In the genomic region with DNA sequence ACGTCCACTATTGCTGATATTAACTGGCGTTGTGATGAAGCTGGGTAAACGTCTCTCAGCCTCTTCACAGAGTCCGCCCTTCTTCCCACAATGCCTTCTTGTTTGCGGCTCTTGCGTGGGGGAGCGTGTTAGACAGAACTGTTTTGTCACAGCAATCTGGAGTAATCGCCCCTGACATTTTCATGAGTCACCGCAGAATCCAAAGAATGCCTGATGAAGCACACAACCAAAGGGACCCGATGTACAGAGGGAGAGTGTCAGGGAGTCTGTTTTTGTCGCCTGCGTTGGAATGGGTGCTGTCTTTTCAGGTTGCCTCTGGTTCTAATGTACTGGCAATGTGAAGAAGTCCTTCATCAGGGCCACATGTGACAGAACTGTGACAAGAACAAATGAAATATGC, we compare ENCODE assay signal across 12 mouse cellular contexts.
A peak's percentile ranks its signal among the peaks of the same experiment; 100 is the strongest.
DNase-seq lines count a peak whose midpoint lies in the region; ATAC-seq and TF ChIP-seq lines count a peak whose summit lies in the region.
"Had no signal": no experiment of that assay in that cellular context is flagged by ENCODE, and none has a peak within 500 bp of the region (broad histone marks: within the 10 kb centered on the region; RNA-seq: fewer than 3 reads in every experiment).

No protein-coding gene starts in this region.

- no peaks in the 10 kb centered on the region for H3K36me3 ChIP-seq in heart, embryonic 13.5 days
- H3K36me3 ChIP-seq in midbrain, embryonic 13.5 days, result 0 out of 2 replicates have a peak, but pooled peaks cover 4% of the 10 kb centered on the region
- 0 out of 2 replicates have a peak, but pooled peaks cover 5% of the 10 kb centered on the region for H3K36me3 ChIP-seq in midbrain, embryonic 14.5 days (ENCODE audit: control insufficient read depth, insufficient read depth, low read length)
- H3K36me3 ChIP-seq in forebrain, embryonic 15.5 days, result no peaks in the 10 kb centered on the region
- H3K36me3 ChIP-seq: embryonic facial prominence, embryonic 15.5 days had no signal

- no peaks in the 10 kb centered on the region for H3K27me3 ChIP-seq in heart, embryonic 13.5 days (replicated peaks)
- no peaks in the 10 kb centered on the region for H3K27me3 ChIP-seq in midbrain, embryonic 13.5 days
- H3K27me3 ChIP-seq in midbrain, embryonic 14.5 days (ENCODE audit: control insufficient read depth, insufficient read depth, low read length), result no peaks in the 10 kb centered on the region
- no peaks in the 10 kb centered on the region for H3K27me3 ChIP-seq in forebrain, embryonic 15.5 days
- H3K27me3 ChIP-seq: CH12.LX; embryonic facial prominence, embryonic 15.5 days had no signal

- peak overlapping the region; percentile 44 for H3K4me2 ChIP-seq in heart, embryonic 13.5 days
- H3K4me2 ChIP-seq in midbrain, embryonic 13.5 days (replicated peaks), result no peak overlapping the region
- no peak overlapping the region for H3K4me2 ChIP-seq in midbrain, embryonic 14.5 days (ENCODE audit: low read length)
- no peak overlapping the region for H3K4me2 ChIP-seq in forebrain, embryonic 15.5 days (replicated peaks)
- H3K4me2 ChIP-seq: embryonic facial prominence, embryonic 15.5 days had no signal

- no peak for TF ChIP-seq POLR2A in embryonic fibroblast, embryonic 13.5 days (IDR thresholded peaks at IDR 0.05; ENCODE audit: low read depth, low read length)

- peaks cover 66% of the 10 kb centered on the region for H3K4me1 ChIP-seq in heart, embryonic 13.5 days
- H3K4me1 ChIP-seq in midbrain, embryonic 13.5 days (replicated peaks), result peaks cover 58% of the 10 kb centered on the region
- peaks cover 26% of the 10 kb centered on the region for H3K4me1 ChIP-seq in midbrain, embryonic 14.5 days (ENCODE audit: control insufficient read depth, insufficient read depth, low read length)
- peaks cover 20% of the 10 kb centered on the region for H3K4me1 ChIP-seq in embryonic fibroblast, embryonic 13.5 days (ENCODE audit: control insufficient read depth, insufficient read depth, low read length)
- peaks cover 29% of the 10 kb centered on the region for H3K4me1 ChIP-seq in forebrain, embryonic 15.5 days

- 0 out of 2 replicates have a peak overlapping the region, but pooled peaks have one; percentile 21 for H3K9ac ChIP-seq in heart, embryonic 13.5 days
- H3K9ac ChIP-seq in midbrain, embryonic 13.5 days (replicated peaks), result no peak overlapping the region
- H3K9ac ChIP-seq in midbrain, embryonic 14.5 days (replicated peaks; ENCODE audit: low read length), result no peak overlapping the region
- H3K9ac ChIP-seq in forebrain, embryonic 15.5 days (replicated peaks), result no peak overlapping the region
- H3K9ac ChIP-seq: embryonic facial prominence, embryonic 15.5 days had no signal

- no peak for TF ChIP-seq CTCF in embryonic fibroblast, embryonic 13.5 days (IDR thresholded peaks at IDR 0.05; ENCODE audit: borderline replicate concordance, insufficient read depth, low read length)

- H3K27ac ChIP-seq in heart, embryonic 13.5 days (replicated peaks), result peak overlapping the region; percentile 72
- peak overlapping the region; percentile 27; the same call in 1 of the 2 replicates for H3K27ac ChIP-seq in midbrain, embryonic 13.5 days
- no peak overlapping the region for H3K27ac ChIP-seq in midbrain, embryonic 14.5 days (replicated peaks; ENCODE audit: low read depth, low read length)
- H3K27ac ChIP-seq in embryonic fibroblast, embryonic 13.5 days (ENCODE audit: insufficient read depth, low read length), result peak overlapping the region; percentile 2; the same call in 1 of the 2 replicates
- no peak overlapping the region for H3K27ac ChIP-seq in forebrain, embryonic 15.5 days (replicated peaks)
- H3K27ac ChIP-seq: embryonic facial prominence, embryonic 15.5 days had no signal

- 33% methylated on average over 12 of the region's 12 CpGs for WGBS in heart, embryonic 13.5 days
- WGBS in midbrain, embryonic 13.5 days, result 60% methylated on average over 12 of the region's 12 CpGs
- 49% methylated on average over 12 of the region's 12 CpGs for WGBS in midbrain, embryonic 14.5 days
- 64% methylated on average over 12 of the region's 12 CpGs for WGBS in forebrain, embryonic 15.5 days

- no peak overlapping the region for H3K4me3 ChIP-seq in heart, embryonic 13.5 days
- H3K4me3 ChIP-seq in midbrain, embryonic 13.5 days (replicated peaks), result no peak overlapping the region
- no peak overlapping the region for H3K4me3 ChIP-seq in midbrain, embryonic 14.5 days (replicated peaks; ENCODE audit: low read depth, low read length)
- H3K4me3 ChIP-seq in embryonic fibroblast, embryonic 13.5 days (ENCODE audit: insufficient read depth, low read length), result no peak overlapping the region
- H3K4me3 ChIP-seq in forebrain, embryonic 15.5 days, result no peak overlapping the region
- H3K4me3 ChIP-seq: embryonic facial prominence, embryonic 15.5 days had no signal

- intact Hi-C loops in heart, postnatal 14 days (cut with DNase I), result no loop called here

- ATAC-seq in heart, embryonic 13.5 days (ENCODE audit: extremely low read depth, insufficient number of reproducible peaks, low FRiP score, low TSS enrichment), result no peak
- no peak for ATAC-seq in midbrain, embryonic 13.5 days
- no peak for ATAC-seq in midbrain, embryonic 14.5 days (ENCODE audit: low FRiP score, low TSS enrichment)
- no peak for ATAC-seq in forebrain, embryonic 15.5 days (replicated peaks)

- no peak for DNase-seq in heart, postnatal 14 days
- no peak for DNase-seq in midbrain, embryonic 14.5 days
- DNase-seq in retina, postnatal 7 days (ENCODE audit: low read depth, low spot score), result peak; percentile 29
- DNase-seq in urinary bladder, adult 2 months (ENCODE audit: low spot score), result no peak
- DNase-seq: kidney, adult 11 months; thymus, adult 2 months had no signal

- no peaks in the 10 kb centered on the region for H3K9me3 ChIP-seq in heart, embryonic 13.5 days
- no peaks in the 10 kb centered on the region for H3K9me3 ChIP-seq in midbrain, embryonic 13.5 days
- no peaks in the 10 kb centered on the region for H3K9me3 ChIP-seq in midbrain, embryonic 14.5 days (ENCODE audit: control insufficient read depth, low read length)
- H3K9me3 ChIP-seq in forebrain, embryonic 15.5 days, result no peaks in the 10 kb centered on the region
- H3K9me3 ChIP-seq: embryonic facial prominence, embryonic 15.5 days had no signal

Comparison
In these comparisons a context has a peak if more than half of its experiments do, and no peak if none do; other contexts are left out.
1. H3K27ac ChIP-seq: peak in heart, embryonic 13.5 days (single experiment), midbrain, embryonic 13.5 days (single experiment) and embryonic fibroblast, embryonic 13.5 days (single experiment); none in midbrain, embryonic 14.5 days (single experiment) and forebrain, embryonic 15.5 days (single experiment).